In the genomic region with DNA sequence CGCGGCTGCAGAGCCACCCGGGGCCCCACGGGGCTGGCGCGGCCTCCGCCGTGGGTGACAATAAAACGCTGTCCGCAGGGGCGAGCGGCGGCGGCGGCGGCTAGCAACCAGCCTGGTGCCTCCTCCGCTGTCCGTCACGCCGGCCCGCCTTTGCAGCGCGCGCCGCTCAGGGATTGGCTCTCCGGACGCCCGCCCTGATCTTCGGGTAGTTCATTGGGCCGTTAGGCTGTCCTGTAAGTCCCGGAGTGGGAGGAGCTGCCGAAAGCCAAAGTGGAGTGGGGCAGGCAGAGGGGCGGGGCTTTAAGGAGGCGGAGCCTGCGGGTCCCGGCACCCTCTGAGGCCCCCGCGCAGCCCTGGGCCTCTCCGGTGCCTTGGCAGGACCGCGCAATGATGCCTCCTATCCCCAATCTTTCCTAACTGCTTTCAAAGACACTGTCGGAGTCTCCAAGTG, we compare ENCODE assay signal across 7 mouse cellular contexts. TPM values are rescaled to one million over a fixed set of nuclear protein-coding genes. Genes with fewer than 3 reads are reported as not detected.
DNase-seq lines count a peak whose midpoint lies in the region; ATAC-seq lines count a peak whose summit lies in the region.

A gene (minus strand): TSS at position 126 of the 451 bp plus-strand sequence.

- WGBS in embryonic facial prominence, embryonic 11.5 days = under 1% methylated on average over 38 of the region's 42 CpGs
- under 1% methylated on average over 41 of the region's 42 CpGs for WGBS in limb, embryonic 10.5 days
- WGBS in midbrain, embryonic 13.5 days = under 1% methylated on average over 42 of the region's 42 CpGs

- peak within 1 kb of the TSS; percentile 93 for H3K9ac ChIP-seq in embryonic facial prominence, embryonic 11.5 days (replicated peaks; ENCODE audit: low read length)
- H3K9ac ChIP-seq in midbrain, embryonic 13.5 days (replicated peaks) = peak within 1 kb of the TSS; percentile 98

- no peaks in the 10 kb centered on the region for H3K9me3 ChIP-seq in embryonic facial prominence, embryonic 11.5 days (replicated peaks; ENCODE audit: control insufficient read depth, low read length)
- no peaks in the 10 kb centered on the region for H3K9me3 ChIP-seq in limb, embryonic 10.5 days (replicated peaks)
- no peaks in the 10 kb centered on the region for H3K9me3 ChIP-seq in midbrain, embryonic 13.5 days

- H3K4me3 ChIP-seq in embryonic facial prominence, embryonic 11.5 days (ENCODE audit: low read depth, low read length) = peak within 1 kb of the TSS; percentile 98
- peak within 1 kb of the TSS; percentile 96 for H3K4me3 ChIP-seq in limb, embryonic 10.5 days
- H3K4me3 ChIP-seq in midbrain, embryonic 13.5 days (replicated peaks) = peak within 1 kb of the TSS; percentile 72

- H3K27ac ChIP-seq in embryonic facial prominence, embryonic 11.5 days (replicated peaks; ENCODE audit: low read depth, low read length) = peak within 1 kb of the TSS; percentile 52; the same call in 1 of the 2 replicates
- peak within 1 kb of the TSS; percentile 94 for H3K27ac ChIP-seq in limb, embryonic 10.5 days
- H3K27ac ChIP-seq in midbrain, embryonic 13.5 days = peak within 1 kb of the TSS; percentile 90

- H3K4me1 ChIP-seq in embryonic facial prominence, embryonic 11.5 days (ENCODE audit: control insufficient read depth, insufficient read depth, low read length) = peaks cover 4% of the 10 kb centered on the region
- H3K4me1 ChIP-seq in limb, embryonic 10.5 days = peaks cover 33% of the 10 kb centered on the region
- peaks cover 18% of the 10 kb centered on the region for H3K4me1 ChIP-seq in midbrain, embryonic 13.5 days (replicated peaks)

- H3K27me3 ChIP-seq in embryonic facial prominence, embryonic 11.5 days (ENCODE audit: control insufficient read depth, insufficient read depth, low read length) = no peaks in the 10 kb centered on the region
- no peaks in the 10 kb centered on the region for H3K27me3 ChIP-seq in limb, embryonic 10.5 days (ENCODE audit: low read depth, poor library complexity, severe bottlenecking)
- H3K27me3 ChIP-seq in midbrain, embryonic 13.5 days = no peaks in the 10 kb centered on the region

- peaks cover 5% of the 10 kb centered on the region for H3K36me3 ChIP-seq in embryonic facial prominence, embryonic 11.5 days (replicated peaks; ENCODE audit: control insufficient read depth, insufficient read depth, low read depth, low read length)
- peaks cover 48% of the 10 kb centered on the region for H3K36me3 ChIP-seq in limb, embryonic 10.5 days
- peaks cover 40% of the 10 kb centered on the region for H3K36me3 ChIP-seq in midbrain, embryonic 13.5 days

- peak; percentile 99 for ATAC-seq in embryonic facial prominence, embryonic 11.5 days (replicated peaks; ENCODE audit: insufficient number of reproducible peaks, low FRiP score, low TSS enrichment, low read depth)
- peak; percentile 98 for ATAC-seq in granulocyte monocyte progenitor cell, adult 5-6 weeks (replicated peaks; ENCODE audit: poor library complexity, severe bottlenecking)
- ATAC-seq in midbrain, embryonic 13.5 days = peak; percentile 100

- peak within 1 kb of the TSS; percentile 80 for H3K4me2 ChIP-seq in embryonic facial prominence, embryonic 11.5 days (ENCODE audit: low read depth, low read length)
- H3K4me2 ChIP-seq in midbrain, embryonic 13.5 days (replicated peaks) = peak within 1 kb of the TSS; percentile 96

- DNase-seq in adrenal gland, postnatal 14 days = peak; percentile 99
- peak; percentile 98 for DNase-seq in embryonic facial prominence, embryonic 11.5 days (ENCODE audit: low spot score)
- peak; percentile 98 for DNase-seq in kidney, adult 11 months
- DNase-seq in limb, embryonic 10.5 days (ENCODE audit: low spot score) = peak; percentile 96
- peak; percentile 93 for DNase-seq in spleen, adult 12 weeks (ENCODE audit: low spot score)

RNA-seq across cellular contexts. Expression of the gene that starts here (rescaled TPM):
- 67.4 and 80.7 TPM in 2 replicates for total RNA-seq in adrenal gland, postnatal 14 days (2021)
- polyA plus RNA-seq in embryonic facial prominence, embryonic 11.5 days (2014; fragmentation: Nextera tagmentation; extraction: Ambion mirVana) = 25.3 and 28.1 TPM in 2 replicates
- 8.3 and 14.9 TPM in 2 replicates for total RNA-seq in granulocyte monocyte progenitor cell, adult 5-6 weeks (2014; fragmentation: Nextera tagmentation)
- total RNA-seq in granulocyte monocyte progenitor cell, adult 5-6 weeks (2017) = 11.3 and 23.8 TPM in 2 replicates
- polyA plus RNA-seq in limb, embryonic 10.5 days (2016; fragmentation: Nextera tagmentation; extraction: Ambion mirVana) = 46.7 and 55.2 TPM in 2 replicates
- polyA plus RNA-seq in midbrain, embryonic 13.5 days (2015; fragmentation: Nextera tagmentation; extraction: Ambion mirVana) = 29.3 and 37.9 TPM in 2 replicates

Comparison
In these comparisons a context has a peak if more than half of its experiments do, and no peak if none do; other contexts are left out.
1. Peak in every context shown above with its lines: DNase-seq, ATAC-seq, H3K4me3 ChIP-seq and H3K27ac ChIP-seq.